Mouse (Mus musculus) heart, embryonic 14.5 days (tissue): ENCODE results near the gene Spata31d1b. TPM values are rescaled to one million over a fixed set of nuclear protein-coding genes. Genes with fewer than 3 reads are reported as not detected.

ENCODE experiments used
- ATAC-seq: fragments of 200-750 bp; cut with Nextera tagmentation; 2 replicates; pipeline ENCODE4 v1.8.0; 2017; ENCODE audit warnings: low read depth, moderate TSS enrichment; ENCODE audit not compliant: insufficient number of reproducible peaks, insufficient read depth, low FRiP score
- H3K27ac ChIP-seq, 2 experiments: fragments of 200-500 bp in 1 of 2; fragments of 300-500 bp in 1 of 2; sonication (generic) in 1 of 2; replicated peaks in 1 of 2; 2 replicates each; pipeline ENCODE4 v1.5.1; 2012 to 2014; ENCODE audit warnings: low read depth in 2 of 2, low read length in 2 of 2, control low read depth in 1 of 2, mild to moderate bottlenecking in 1 of 2, mixed read lengths in 1 of 2; ENCODE audit not compliant: control insufficient read depth in 1 of 2, insufficient read depth in 1 of 2
- H3K27me3 ChIP-seq: fragments of 300-500 bp; sonication (generic); 2 replicates; pipeline ENCODE4 v1.6.1; 2014; ENCODE audit warnings: mild to moderate bottlenecking, low read length, control low read depth; ENCODE audit not compliant: control insufficient read depth, insufficient read depth
- H3K36me3 ChIP-seq: fragments of 300-500 bp; sonication (generic); 2 replicates; pipeline ENCODE4 v1.6.1; 2014; ENCODE audit warnings: mild to moderate bottlenecking, control low read depth, low read length, mixed read lengths; ENCODE audit not compliant: control insufficient read depth, insufficient read depth
- H3K4me1 ChIP-seq, 2 experiments: fragments of 200-500 bp in 1 of 2; fragments of 300-500 bp in 1 of 2; sonication (generic) in 1 of 2; 2 replicates each; pipeline ENCODE4 v1.6.1; 2012 to 2014; ENCODE audit warnings: low read length in 2 of 2, control low read depth in 1 of 2, mixed read lengths in 1 of 2; ENCODE audit not compliant: control insufficient read depth in 2 of 2, insufficient read depth in 2 of 2
- H3K4me2 ChIP-seq: fragments of 300-500 bp; sonication (generic); 2 replicates; pipeline ENCODE4 v1.6.1; 2014; ENCODE audit warnings: mild to moderate bottlenecking, low read length
- H3K4me3 ChIP-seq, 2 experiments: fragments of 200-500 bp in 1 of 2; fragments of 300-500 bp in 1 of 2; sonication (generic) in 1 of 2; 2 replicates each; pipeline ENCODE4 v1.5.1; 2012 to 2014; ENCODE audit warnings: low read length in 2 of 2, mild to moderate bottlenecking in 2 of 2, control low read depth in 1 of 2, low read depth in 1 of 2, moderate library complexity in 1 of 2; ENCODE audit not compliant: control insufficient read depth in 1 of 2, insufficient read depth in 1 of 2
- H3K9ac ChIP-seq: fragments of 300-500 bp; sonication (generic); 2 replicates; pipeline ENCODE4 v1.6.1; 2014; ENCODE audit warnings: mild to moderate bottlenecking, low read length
- H3K9me3 ChIP-seq: fragments of 300-500 bp; sonication (generic); 2 replicates; pipeline ENCODE4 v1.6.1; 2016; ENCODE audit warnings: low read length, control low read depth; ENCODE audit not compliant: control insufficient read depth
- WGBS: fragments of 180-500 bp; shearing (Covaris S2); extraction: QIAGEN DNeasy Blood & Tissue Kit; methylation state at CpG from one replicate; pipeline ENCODE4 v1.1.7; 2014; 5-methylcytosine and 5-hydroxymethylcytosine counted together
- polyA plus RNA-seq: library from polyadenylated mRNA; unstranded; fragments of >200 nt; fragmentation: Nextera tagmentation; extraction: Ambion mirVana; gene quantifications from 2 replicates; pipeline ENCODE4 v1.2.1, GENCODE M21; 2014

Gene Spata31d1b
- polyA plus RNA-seq, 1 experiment from 2014 or later: not detected

DNA sequence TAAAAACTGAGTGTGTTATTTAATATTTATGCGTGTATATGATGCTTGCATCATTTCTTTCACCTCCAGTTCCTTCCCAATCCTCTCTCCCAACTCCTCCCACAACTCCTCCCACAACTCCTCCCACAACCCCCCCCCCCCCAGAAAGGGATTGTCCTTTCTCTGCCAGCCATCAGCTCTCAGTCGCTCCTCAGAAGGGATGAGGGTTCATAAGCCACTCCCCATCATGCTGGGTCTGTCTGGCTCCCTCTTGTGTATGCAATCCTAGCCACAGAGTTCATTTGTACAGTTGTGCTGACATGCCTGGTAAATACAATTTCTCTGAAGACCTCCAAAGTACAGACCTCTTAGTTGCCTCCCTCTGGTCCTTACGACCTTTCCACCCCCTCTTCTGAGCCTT lies 23.1 kb downstream of the Spata31d1b start:
- Histone ChIP-seq H3K36me3 (no peaks in the 10 kb centered on the region), H3K27ac (no peak overlapping the region), H3K9ac (no peak overlapping the region), H3K4me3 (no peak overlapping the region), H3K9me3 (no peaks in the 10 kb centered on the region), H3K27me3 (no peaks in the 10 kb centered on the region), H3K4me1 (no peaks in the 10 kb centered on the region), H3K4me2 (no peak overlapping the region)
- WGBS: 23% methylated on average over 3 of the region's 3 CpGs
- no peak for ATAC-seq

GRCm38 (mm10) chr13:59738455-59738854 lies 26.4 kb downstream of the Spata31d1b start:
- no peak for ATAC-seq
- WGBS: 88% methylated on average over 2 of the region's 2 CpGs
- no peak overlapping the region for H3K27ac ChIP-seq

GRCm38 (mm10) chr13:59739397-59739796 lies 27.3 kb downstream of the Spata31d1b start:
- Histone ChIP-seq H3K4me1 (peaks cover 0 to 5% of the 10 kb centered on the region in 2 experiments; a peak in 1 of 4 replicates), H3K9me3 (no peaks in the 10 kb centered on the region), H3K36me3 (no peaks in the 10 kb centered on the region), H3K27ac (no peak overlapping the region), H3K4me2 (no peak overlapping the region), H3K4me3 (no peak overlapping the region), H3K9ac (no peak overlapping the region), H3K27me3 (no peaks in the 10 kb centered on the region)
- 82% methylated on average over 4 of the region's 4 CpGs for WGBS
- ATAC-seq: no peak

More at GRCm38 (mm10) chr13:59738455-59738854, 26.4 kb downstream of the Spata31d1b start:
- Histone ChIP-seq H3K4me1 (peaks cover 0 to 5% of the 10 kb centered on the region in 2 experiments; a peak in 1 of 4 replicates), H3K9me3 (no peaks in the 10 kb centered on the region), H3K27me3 (no peaks in the 10 kb centered on the region), H3K4me3 (no peak overlapping the region), H3K4me2 (no peak overlapping the region), H3K36me3 (no peaks in the 10 kb centered on the region), H3K9ac (no peak overlapping the region)

- Histone ChIP-seq H3K36me3 (no peaks in the 10 kb centered on the region), H3K4me2 (no peak overlapping the region), H3K27ac (no peak overlapping the region), H3K4me3 (no peak overlapping the region), H3K4me1 (peaks cover 0 to 5% of the 10 kb centered on the region in 2 experiments; a peak in 1 of 4 replicates), H3K9me3 (no peaks in the 10 kb centered on the region), H3K9ac (no peak overlapping the region), H3K27me3 (no peaks in the 10 kb centered on the region)
- no peak for ATAC-seq
- 60% methylated on average over 11 of the region's 11 CpGs for WGBS
Observed at GRCm38 (mm10) chr13:59741096-59741495, 29.0 kb downstream of the Spata31d1b start.

DNA sequence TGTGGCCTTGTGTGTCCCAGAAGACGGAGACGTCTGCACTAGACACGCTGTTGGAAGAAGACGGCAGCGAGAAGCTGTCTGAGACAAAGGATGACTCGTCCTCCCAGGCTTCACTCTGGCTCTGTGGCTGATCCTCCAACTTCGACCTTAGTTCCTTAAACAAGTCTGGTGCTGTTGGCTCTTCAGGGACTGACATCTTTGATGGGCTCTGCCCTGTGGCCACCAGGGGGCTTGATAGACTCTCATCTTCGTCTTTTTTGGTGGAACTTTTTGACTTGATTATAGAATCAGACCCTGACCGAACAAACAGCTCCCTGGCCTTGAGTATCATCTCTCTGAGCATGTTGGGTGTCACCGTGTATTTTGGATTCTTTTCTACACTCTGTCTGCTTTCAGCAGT lies 29.6 kb downstream of the Spata31d1b start:
- Histone ChIP-seq H3K9me3 (no peaks in the 10 kb centered on the region), H3K4me1 (peaks cover 0 to 5% of the 10 kb centered on the region in 2 experiments; a peak in 1 of 4 replicates), H3K27me3 (no peaks in the 10 kb centered on the region), H3K4me3 (no peak overlapping the region), H3K9ac (no peak overlapping the region), H3K36me3 (no peaks in the 10 kb centered on the region), H3K27ac (no peak overlapping the region), H3K4me2 (no peak overlapping the region)
- WGBS: 67% methylated on average over 10 of the region's 10 CpGs
- no peak for ATAC-seq

DNA sequence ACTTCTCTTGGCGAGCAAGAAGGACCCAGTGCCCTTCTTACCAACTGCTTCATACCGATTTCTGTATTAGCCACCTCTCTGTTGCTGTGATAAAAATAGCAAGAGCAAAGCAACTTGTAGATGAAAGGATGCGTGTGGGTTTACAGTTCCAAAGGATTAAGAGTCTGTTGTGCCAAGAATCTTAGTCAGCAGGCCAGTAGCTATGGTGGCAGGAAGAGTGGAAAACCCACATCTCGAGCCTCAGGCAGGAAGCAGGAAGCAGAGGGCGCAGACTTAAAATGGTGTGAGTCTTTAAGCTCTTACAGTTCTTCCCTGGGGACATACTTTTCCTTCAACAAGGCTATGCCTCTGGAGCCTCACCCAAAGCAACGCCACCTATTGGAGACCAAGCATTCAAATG lies 33.4 kb downstream of the Spata31d1b start:
- Histone ChIP-seq H3K27me3 (no peaks in the 10 kb centered on the region), H3K27ac (no peak overlapping the region), H3K9ac (no peak overlapping the region), H3K4me2 (no peak overlapping the region), H3K4me1 (peaks cover 0 to 5% of the 10 kb centered on the region in 2 experiments; a peak in 1 of 4 replicates), H3K36me3 (no peaks in the 10 kb centered on the region), H3K9me3 (no peaks in the 10 kb centered on the region), H3K4me3 (no peak overlapping the region)
- ATAC-seq: no peak
- WGBS: 66% methylated on average over 6 of the region's 6 CpGs

DNA sequence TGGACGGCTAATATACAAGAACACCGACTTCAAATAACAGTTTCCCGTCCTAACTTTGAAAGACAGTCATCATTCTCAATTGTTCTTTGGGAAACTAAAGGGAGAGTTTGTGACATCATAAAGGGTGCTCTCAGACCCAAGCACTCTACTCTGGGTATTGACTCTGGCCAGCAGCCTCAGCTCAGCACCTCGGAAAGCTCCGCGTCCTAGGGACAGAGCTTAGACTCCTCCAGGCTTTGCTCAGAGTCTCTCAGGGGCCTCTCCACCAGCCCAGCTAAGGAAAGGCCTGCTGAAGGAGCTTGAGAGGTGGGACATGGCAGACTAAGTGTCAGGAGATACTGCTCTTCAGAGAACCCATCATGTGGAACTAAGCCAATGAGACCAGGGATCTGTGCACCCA lies 34.1 kb downstream of the Spata31d1b start:
- H3K27ac ChIP-seq: no peak overlapping the region
- H3K36me3 ChIP-seq: no peaks in the 10 kb centered on the region
- no peaks in the 10 kb centered on the region for H3K27me3 ChIP-seq
- H3K4me3 ChIP-seq: no peak overlapping the region
- H3K4me2 ChIP-seq: no peak overlapping the region
- 61% methylated on average over 6 of the region's 6 CpGs for WGBS
- H3K9me3 ChIP-seq: no peaks in the 10 kb centered on the region
- peaks cover 0 to 2% of the 10 kb centered on the region in 2 experiments; a peak in 1 of 4 replicates for H3K4me1 ChIP-seq
- no peak overlapping the region for H3K9ac ChIP-seq
- no peak for ATAC-seq

- Histone ChIP-seq H3K36me3 (no peaks in the 10 kb centered on the region), H3K9ac (no peak within 1 kb of the TSS), H3K4me2 (no peak within 1 kb of the TSS), H3K27ac (no peak within 1 kb of the TSS), H3K4me1 (no peaks in the 10 kb centered on the region), H3K4me3 (no peak within 1 kb of the TSS), H3K27me3 (no peaks in the 10 kb centered on the region), H3K9me3 (no peaks in the 10 kb centered on the region)
- 0 out of 2 replicates have a peak, but pooled peaks have one; percentile 36 for ATAC-seq
- 79% methylated on average over 9 of the region's 9 CpGs for WGBS
Observed at GRCm38 (mm10) chr13:59746711-59747110, 34.6 kb downstream of the Spata31d1b start, which contains the start of gene 1700014D04Rik. 1700014D04Rik (minus strand) TSS chr13:59746752.
